Mouse (Mus musculus): ENCODE measurements at regions not wholly inside any gene's neighbourhood (a gene's known extent, or its start where the extent isn't known, plus 50 kb on each side); places are given as distances from the start of the nearest gene placed in this dataset.

- DNase-seq (ENCODE audit: extremely low read depth, insufficient read length, low spot score), result no peak
Measured at GRCm38 (mm10) chr1:184320521-184321177, 286.5 kb upstream of the 1700056E22Rik start.

GRCm38 (mm10) chr1:184310185-184310815 is 276.2 kb upstream of the 1700056E22Rik start:
- DNase-seq (ENCODE audit: extremely low read depth, insufficient read length, low spot score), result no peak

GRCm38 (mm10) chr1:184304813-184305212 is 270.7 kb upstream of the 1700056E22Rik start:
- DNase-seq (ENCODE audit: extremely low read depth, insufficient read length, low spot score), result no peak

GRCm38 (mm10) chr1:184304204-184304603 is 270.1 kb upstream of the 1700056E22Rik start:
- DNase-seq (ENCODE audit: extremely low read depth, insufficient read length, low spot score), result no peak

- DNase-seq (ENCODE audit: extremely low read depth, insufficient read length, low spot score), result no peak
Measured at GRCm38 (mm10) chr1:184298701-184299100, 264.6 kb upstream of the 1700056E22Rik start.

- DNase-seq (ENCODE audit: extremely low read depth, insufficient read length, low spot score), result peak; percentile 44
Measured at GRCm38 (mm10) chr1:184297001-184297740, 263.1 kb upstream of the 1700056E22Rik start.

- DNase-seq (ENCODE audit: extremely low read depth, insufficient read length, low spot score), result no peak
Measured at GRCm38 (mm10) chr1:184291129-184291528, 257.0 kb upstream of the 1700056E22Rik start.

GRCm38 (mm10) chr1:184289733-184290416 is 255.8 kb upstream of the 1700056E22Rik start:
- DNase-seq (ENCODE audit: extremely low read depth, insufficient read length, low spot score), result no peak

- DNase-seq (ENCODE audit: extremely low read depth, insufficient read length, low spot score), result no peak
Measured at GRCm38 (mm10) chr1:184281768-184282167, 247.7 kb upstream of the 1700056E22Rik start.

- DNase-seq (ENCODE audit: extremely low read depth, insufficient read length, low spot score), result no peak
Measured at GRCm38 (mm10) chr1:184279263-184279662, 245.2 kb upstream of the 1700056E22Rik start.

- peak; percentile 67 for DNase-seq (ENCODE audit: extremely low read depth, insufficient read length, low spot score)
Measured at GRCm38 (mm10) chr1:184277001-184277400, 242.9 kb upstream of the 1700056E22Rik start.

GRCm38 (mm10) chr1:184275877-184276276 is 241.8 kb upstream of the 1700056E22Rik start:
- no peak for DNase-seq (ENCODE audit: extremely low read depth, insufficient read length, low spot score)

- DNase-seq (ENCODE audit: extremely low read depth, insufficient read length, low spot score), result no peak
Measured at GRCm38 (mm10) chr1:184275396-184275795, 241.3 kb upstream of the 1700056E22Rik start.

GRCm38 (mm10) chr1:184274704-184275103 is 240.6 kb upstream of the 1700056E22Rik start:
- DNase-seq (ENCODE audit: extremely low read depth, insufficient read length, low spot score), result no peak

- DNase-seq (ENCODE audit: extremely low read depth, insufficient read length, low spot score), result no peak
Measured at GRCm38 (mm10) chr1:184273722-184274121, 239.6 kb upstream of the 1700056E22Rik start.

- DNase-seq (ENCODE audit: extremely low read depth, insufficient read length, low spot score), result peak; percentile 50
Measured at GRCm38 (mm10) chr1:184271254-184271653, 237.2 kb upstream of the 1700056E22Rik start.

- peak; percentile 48 for DNase-seq (ENCODE audit: extremely low read depth, insufficient read length, low spot score)
Measured at GRCm38 (mm10) chr1:184266051-184266450, 231.9 kb upstream of the 1700056E22Rik start.

- DNase-seq (ENCODE audit: extremely low read depth, insufficient read length, low spot score), result no peak
Measured at GRCm38 (mm10) chr1:184262975-184263374, 228.9 kb upstream of the 1700056E22Rik start.

- no peak for DNase-seq (ENCODE audit: extremely low read depth, insufficient read length, low spot score)
Measured at GRCm38 (mm10) chr1:184261385-184261727, 227.3 kb upstream of the 1700056E22Rik start.

GRCm38 (mm10) chr1:184260722-184261384 is 226.8 kb upstream of the 1700056E22Rik start:
- DNase-seq (ENCODE audit: extremely low read depth, insufficient read length, low spot score), result peak; percentile 80

- no peak for DNase-seq (ENCODE audit: extremely low read depth, insufficient read length, low spot score)
Measured at GRCm38 (mm10) chr1:184259853-184260252, 225.8 kb upstream of the 1700056E22Rik start.

All from 3134 (cell line).